Mouse (Mus musculus) heart, adult 9 months (tissue): Measurements from ENCODE around the gene Fam50b.

Experiments used
- DNase-seq, 2 experiments: peaks; one replicate each; pipeline ENCODE4 v3.0.0; 2022; ENCODE audit warnings: low spot score in 2 of 2

The Fam50b gene

GRCm38 (mm10) chr13:34738699-34738973 lies 4.0 kb downstream of the Fam50b start:
- DNase-seq = no peak

DNA sequence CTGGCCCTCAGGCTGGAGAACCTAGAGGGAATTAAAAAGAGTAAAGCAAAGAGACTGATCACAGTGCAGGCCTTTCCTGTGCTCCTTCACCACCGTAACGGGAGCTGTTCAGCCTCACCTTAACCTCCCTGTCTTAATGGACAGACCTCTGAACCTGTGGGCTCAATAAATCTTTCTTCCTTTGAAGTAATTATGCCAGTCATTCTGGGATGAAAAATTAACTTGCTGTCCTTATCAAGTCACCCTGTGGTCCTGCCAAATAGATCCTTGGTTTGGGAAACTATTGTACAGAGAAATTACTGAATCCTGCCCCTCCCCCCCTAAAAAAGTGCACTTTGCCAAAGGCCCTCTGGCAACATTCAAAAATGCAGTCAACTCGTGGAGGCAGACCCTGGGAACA lies 4.4 kb downstream of the Fam50b start:
- no peak for DNase-seq

DNA sequence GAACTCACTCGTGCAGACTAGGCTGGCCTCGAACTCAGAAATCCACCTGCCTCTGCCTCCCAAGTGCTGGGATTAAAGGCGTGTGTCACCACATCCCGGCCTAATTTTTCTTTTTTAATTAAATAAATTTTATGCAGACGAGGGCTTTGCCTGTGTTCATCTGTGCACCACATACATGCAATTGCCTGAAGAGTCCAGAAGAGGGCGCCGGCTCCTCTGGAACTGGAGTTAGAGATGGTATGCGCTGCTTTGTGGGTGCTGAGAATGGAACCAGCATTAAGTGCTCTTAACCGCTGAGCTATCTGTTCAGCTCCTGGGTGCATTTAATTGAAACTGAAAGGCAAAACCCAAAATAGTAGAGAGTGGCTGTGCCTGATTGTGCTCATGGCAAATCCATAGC lies 6.6 kb downstream of the Fam50b start:
- DNase-seq = no peak

- DNase-seq = no peak
These were observed 7.3 kb downstream of the Fam50b start for GRCm38 (mm10) chr13:34741813-34742568.

GRCm38 (mm10) chr13:34746811-34747210 lies 12.2 kb downstream of the Fam50b start:
- no peak for DNase-seq

DNA sequence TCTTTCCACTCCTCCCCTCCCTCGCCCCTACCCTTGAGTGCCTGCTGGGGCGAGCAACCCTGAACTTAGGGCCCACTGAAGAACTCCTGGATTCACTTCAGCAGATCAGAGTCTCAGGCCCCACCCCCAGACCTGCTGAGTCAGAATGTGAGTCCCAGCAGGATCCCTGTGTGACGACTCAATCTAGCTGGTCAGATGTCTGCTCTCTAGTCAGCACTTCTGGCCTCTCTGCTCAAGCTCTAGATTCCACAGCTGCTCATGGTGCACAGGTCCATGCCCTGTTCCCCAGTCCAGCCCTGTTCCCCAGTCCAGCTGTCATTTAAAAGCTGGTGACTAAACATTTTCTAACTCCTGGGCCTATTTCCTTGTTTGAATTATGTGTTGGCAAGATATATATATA lies 13.9 kb downstream of the Fam50b start:
- DNase-seq = no peak

- no peak for DNase-seq
These were observed 24.6 kb downstream of the Fam50b start for GRCm38 (mm10) chr13:34759202-34759601.

GRCm38 (mm10) chr13:34760518-34761287 lies 26.1 kb downstream of the Fam50b start:
- DNase-seq = no peak

GRCm38 (mm10) chr13:34762136-34762535 lies 27.5 kb downstream of the Fam50b start:
- DNase-seq = no peak

DNA sequence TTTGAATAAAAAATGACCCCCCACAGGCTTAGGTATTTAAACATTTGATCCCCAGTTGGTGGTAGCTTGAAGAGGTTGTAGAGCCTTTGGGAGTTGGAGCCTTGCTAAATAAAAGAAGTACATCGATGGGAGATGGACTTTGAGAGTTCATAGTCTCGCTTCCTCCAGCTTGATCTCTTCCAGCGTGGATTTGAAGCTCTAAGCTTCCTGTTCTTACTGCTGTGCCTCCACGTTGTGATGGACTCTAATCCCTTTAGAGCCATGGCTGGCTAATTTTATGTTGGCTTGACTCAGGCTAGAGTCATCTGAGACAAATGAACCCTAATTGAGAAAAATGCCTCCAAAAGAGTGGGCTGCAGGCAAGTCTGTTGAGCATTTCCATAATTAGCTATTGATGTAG lies 28.2 kb downstream of the Fam50b start:
- DNase-seq = no peak

DNA sequence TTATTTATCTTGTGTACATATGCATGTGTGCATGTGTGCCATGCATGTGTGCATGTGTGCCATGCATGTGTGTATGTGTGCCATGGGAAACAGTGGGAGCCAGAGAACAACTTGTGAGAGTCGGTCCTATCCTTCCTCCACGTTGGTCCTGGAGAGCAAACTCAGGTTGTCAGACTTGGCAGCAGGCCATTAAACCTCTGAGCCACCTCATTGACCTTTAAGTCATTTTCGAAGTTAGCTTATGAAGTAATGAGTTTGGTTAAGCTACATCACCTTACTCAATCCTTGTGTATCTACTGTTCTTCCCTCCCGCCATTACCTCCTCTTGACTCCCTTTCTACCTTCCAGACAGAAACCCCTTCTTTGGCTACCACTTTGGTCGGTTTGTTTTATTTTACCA lies 30.6 kb downstream of the Fam50b start:
- no peak for DNase-seq

GRCm38 (mm10) chr13:34766572-34766971 lies 31.9 kb downstream of the Fam50b start:
- peak; percentile 21 to 28 for DNase-seq

DNA sequence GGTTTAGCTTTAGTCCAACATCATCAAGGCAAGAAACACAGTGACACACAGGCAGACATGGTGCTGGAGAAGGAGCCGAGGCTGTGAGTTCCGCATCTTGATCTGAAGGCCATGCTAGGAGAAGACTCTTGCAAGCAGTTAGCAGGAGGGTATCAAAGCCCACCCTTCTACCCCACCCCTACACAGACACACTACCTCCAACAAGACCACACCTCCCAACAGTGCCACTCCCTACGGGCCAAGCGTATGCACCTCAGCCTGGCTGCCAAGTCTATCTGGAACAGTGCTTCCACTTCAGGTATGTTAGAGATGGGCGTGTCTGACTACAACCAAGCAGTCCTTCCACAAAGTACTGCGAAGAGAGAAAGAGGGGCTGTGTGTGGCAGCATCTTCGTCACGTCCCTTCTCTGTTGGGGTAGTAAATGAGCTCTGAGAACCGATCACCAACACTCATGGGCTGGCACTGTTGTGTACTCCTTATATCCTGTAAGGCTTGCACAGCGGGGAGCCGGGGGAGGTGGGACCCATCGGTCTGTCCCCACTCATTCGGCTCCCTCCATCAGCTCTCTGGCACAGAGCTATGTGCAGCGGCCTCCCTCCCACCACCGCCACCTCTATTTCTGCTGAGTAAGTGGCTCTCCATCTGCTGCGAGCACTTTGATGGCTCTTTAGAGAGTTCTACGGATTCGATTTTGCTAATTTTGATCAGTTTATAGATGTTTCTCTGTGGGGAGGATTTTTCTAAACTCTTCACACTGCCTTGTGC lies 33.1 kb downstream of the Fam50b start:
- DNase-seq = no peak

- DNase-seq = no peak
These were observed 42.1 kb downstream of the Fam50b start for GRCm38 (mm10) chr13:34776767-34777166.

GRCm38 (mm10) chr13:34780856-34781610 lies 46.4 kb downstream of the Fam50b start:
- DNase-seq = peak in 1 of 2 experiments; percentile 34

DNA sequence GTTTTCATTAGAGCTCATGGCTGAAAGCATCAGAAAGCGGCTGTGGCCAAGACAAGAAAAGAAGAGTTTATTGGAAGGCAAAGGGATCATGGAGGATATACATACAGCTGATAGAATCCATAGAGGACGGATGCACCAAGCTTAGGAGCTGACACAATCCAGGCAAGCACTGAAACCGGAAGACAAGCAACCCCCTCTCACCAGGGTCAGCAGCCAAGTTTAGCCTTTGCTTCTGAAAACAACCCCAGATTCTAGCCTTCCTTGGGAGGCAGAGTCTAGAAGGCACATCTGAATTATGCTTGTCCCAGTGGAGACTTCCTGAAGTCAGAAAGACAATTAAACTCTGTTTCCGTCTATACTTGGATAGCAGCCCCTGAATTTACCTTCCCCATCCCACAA lies 47.0 kb downstream of the Fam50b start:
- no peak for DNase-seq

- DNase-seq = peak in 1 of 2 experiments; percentile 44
These were observed 50.2 kb downstream of the Fam50b start for GRCm38 (mm10) chr13:34784818-34785217.

- DNase-seq = no peak
These were observed 52.0 kb downstream of the Fam50b start for GRCm38 (mm10) chr13:34786634-34787033.

DNA sequence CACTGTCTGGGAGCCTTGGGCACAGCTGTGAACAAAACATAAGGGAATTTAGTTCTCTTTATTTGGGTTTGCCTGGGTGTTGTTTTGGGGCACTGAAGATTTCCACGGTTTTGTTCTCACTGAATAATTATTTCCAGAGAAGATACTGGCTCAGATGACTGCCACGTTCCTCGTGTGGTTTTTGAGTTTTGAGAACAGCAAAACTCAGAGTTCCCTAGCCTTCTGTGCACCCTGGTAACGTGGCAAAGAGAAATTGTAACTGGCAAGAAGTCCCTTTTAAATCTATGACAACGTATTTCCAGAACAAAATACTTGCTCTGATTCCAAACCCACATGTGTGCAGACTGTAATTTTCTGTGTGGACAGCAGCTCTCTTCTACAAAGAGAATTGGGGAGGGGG lies 52.9 kb downstream of the Fam50b start:
- DNase-seq = no peak

DNA sequence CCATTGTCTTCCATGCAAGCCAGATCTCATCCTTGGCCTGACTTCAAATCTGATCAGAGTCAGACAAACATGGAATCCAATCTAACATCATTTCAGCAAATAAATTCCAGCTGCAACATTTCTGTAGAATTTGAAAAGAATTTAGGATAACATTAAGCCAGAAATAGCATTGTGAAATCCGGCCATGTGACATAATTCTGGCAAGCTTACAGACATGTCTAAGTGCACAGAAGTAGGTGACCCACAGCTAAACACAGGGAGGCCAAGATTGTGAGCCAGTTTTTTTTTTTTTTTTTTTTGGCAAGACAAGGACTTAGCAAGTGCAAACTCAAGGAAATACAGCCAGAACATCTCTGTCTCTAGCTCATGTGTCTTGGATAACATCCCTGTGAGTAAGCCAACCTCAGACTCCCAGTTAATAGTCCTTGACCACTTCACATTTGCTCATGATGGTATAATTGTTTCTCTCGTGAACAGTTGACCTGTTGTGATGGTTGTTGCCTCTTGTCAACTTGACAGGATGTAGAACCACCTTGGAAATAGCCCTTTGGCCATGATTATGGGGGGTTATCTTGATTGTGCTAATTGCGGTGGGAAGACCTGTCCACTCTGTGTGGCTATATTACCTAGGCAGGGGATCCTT lies 54.6 kb downstream of the Fam50b start:
- peak; percentile 50 to 72 for DNase-seq

- no peak for DNase-seq
These were observed 58.4 kb downstream of the Fam50b start for GRCm38 (mm10) chr13:34793066-34793465.
